Mouse (Mus musculus) A20 (cell line): ENCODE data around the gene Tubg2.

Experiments
- DNase-seq: peaks from one replicate; pipeline ENCODE4 v3.0.0-alpha.2; 2011; ENCODE audit warnings: low read depth, low spot score

The Tubg2 gene

DNA sequence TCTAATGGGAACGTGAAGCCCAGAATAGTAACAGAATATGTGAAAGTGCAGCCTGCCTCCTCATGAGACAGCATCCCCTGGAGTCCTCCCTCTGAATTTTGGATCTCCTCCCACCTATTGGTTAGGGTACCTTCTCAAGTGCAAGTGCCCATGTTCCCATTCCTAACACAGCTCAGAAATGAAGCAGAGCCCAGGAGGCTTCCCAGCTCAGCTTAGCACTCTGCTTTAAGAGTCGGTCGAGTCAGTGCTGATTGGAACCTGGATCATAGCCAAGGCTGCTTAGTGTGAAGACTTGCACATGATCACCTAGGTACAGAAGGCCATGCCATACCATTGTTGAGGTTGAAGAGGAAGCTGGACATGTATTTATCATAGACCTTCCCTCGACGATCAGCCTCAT, 38.4 kb downstream of the Tubg2 start:
- DNase-seq, result no peak

DNA sequence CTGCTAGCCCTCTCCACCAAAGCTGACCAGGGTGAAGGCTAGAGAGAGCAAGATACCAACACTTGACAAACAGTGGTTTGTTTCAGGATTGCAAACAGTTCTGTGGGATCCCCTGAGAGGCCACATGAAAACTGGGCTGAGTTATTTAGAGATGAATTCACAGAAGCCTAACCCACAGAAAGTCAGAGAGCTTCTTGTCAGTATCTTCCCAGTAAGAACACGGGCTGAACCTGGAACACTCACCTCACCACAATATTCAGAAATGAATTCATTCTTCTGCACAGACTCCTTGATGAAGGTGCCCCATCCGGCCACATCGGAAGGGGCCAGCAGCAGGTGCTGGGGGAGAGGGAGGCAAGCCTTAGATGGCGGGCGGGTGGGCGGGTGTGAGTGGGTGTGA, 38.9 kb downstream of the Tubg2 start:
- no peak for DNase-seq

- DNase-seq, result no peak
These were observed 39.4 kb downstream of the Tubg2 start for GRCm38 (mm10) chr11:101195101-101195500.

DNA sequence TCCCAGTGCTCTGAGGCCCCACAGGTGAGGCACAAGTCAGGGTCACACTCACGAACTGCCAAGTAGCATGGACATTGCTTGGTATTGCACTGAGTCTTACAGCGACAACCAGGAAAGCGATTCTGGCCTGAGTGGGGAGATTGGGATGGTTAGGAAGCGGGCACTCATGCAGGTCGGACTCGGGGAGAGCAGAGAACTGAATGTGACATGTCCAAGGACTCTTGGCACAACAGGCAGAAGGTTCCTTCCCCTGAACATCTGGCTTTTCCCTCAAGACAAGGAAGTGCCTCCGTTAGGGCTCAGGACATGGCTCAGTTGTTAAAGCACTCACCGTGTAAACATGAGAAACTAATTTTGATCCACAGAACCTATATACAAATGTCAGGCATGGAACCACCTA, 39.9 kb downstream of the Tubg2 start:
- no peak for DNase-seq

DNA sequence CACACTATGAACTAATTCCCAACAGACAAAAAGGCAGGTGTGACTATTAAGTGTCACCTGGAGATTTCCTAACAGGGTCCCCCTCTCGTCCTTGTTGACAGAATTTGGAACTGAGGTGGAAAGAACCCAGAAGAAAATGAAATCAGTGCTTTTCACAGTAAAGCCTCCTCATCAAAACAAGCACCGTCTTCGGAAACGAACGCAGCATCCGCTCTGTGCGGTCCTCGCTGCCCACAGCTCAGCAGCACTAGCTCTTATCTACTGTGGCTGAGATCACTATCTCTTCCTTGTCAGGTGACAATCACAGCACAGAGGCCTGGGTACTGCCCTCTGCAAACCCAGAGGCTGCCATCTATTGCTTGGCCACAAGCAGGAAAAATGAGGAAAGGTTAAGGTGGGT, 40.5 kb downstream of the Tubg2 start:
- DNase-seq, result no peak

DNA sequence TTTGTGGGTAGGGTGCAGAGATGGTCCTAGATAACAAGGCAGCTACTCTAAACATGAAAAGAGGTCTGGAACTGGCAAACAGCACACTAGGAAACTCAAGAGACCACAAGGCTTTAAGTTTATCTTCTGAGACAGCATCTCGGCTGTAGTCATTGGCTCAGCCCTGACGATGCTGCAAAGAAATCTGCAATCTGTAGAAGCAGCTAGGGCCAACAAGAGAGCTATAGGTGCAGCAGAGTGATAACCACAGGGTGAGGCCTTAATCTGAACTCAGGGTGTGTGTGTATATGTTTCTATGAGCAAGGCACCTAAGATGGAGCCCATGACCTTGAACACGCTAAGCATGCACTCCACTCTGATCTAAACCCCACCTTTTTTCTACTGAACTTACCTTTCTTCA, 43.8 kb downstream of the Tubg2 start:
- DNase-seq, result no peak

DNA sequence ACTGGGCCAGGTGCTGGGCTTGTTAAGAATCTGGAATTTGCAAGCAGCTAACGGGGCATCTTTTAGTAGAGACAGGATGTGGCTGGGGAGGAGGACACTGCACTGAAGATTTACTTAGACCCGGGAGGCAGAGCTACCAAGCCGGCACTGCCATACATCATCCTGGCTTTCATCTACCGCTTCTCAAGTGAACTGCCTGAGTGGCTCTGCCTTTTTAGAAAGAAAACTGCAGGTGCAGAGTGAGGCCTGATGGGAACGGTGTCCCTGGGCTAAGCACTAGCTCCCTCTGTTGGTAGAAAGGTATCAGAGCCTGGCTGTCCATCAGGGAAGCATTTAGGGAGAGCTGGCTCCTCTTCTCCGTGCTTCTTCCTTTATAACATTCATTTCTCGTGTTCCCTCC, 45.3 kb downstream of the Tubg2 start:
- peak; percentile 81 for DNase-seq
